Mouse (Mus musculus) thymus, adult 2 months (tissue): ENCODE measurements around the gene Terb1.

Experiments used
- CTCF ChIP-seq: fragments of 200-500 bp; IDR thresholded peaks from 2 replicates; pipeline ENCODE4 v1.5.1; 2012; ENCODE audit warnings: mild to moderate bottlenecking, control low read depth, low read length, moderate library complexity, borderline replicate concordance; ENCODE audit not compliant: control insufficient read depth, poor library complexity, insufficient read depth; ENCODE audit errors: extremely low read depth
- POLR2A ChIP-seq: fragments of 200-500 bp; IDR thresholded peaks from 2 replicates; pipeline ENCODE4 v1.6.1; 2012; ENCODE audit warnings: mild to moderate bottlenecking, low read length, control low read depth, moderate library complexity; ENCODE audit not compliant: control insufficient read depth, poor library complexity, insufficient read depth; ENCODE audit errors: extremely low read depth

DNA sequence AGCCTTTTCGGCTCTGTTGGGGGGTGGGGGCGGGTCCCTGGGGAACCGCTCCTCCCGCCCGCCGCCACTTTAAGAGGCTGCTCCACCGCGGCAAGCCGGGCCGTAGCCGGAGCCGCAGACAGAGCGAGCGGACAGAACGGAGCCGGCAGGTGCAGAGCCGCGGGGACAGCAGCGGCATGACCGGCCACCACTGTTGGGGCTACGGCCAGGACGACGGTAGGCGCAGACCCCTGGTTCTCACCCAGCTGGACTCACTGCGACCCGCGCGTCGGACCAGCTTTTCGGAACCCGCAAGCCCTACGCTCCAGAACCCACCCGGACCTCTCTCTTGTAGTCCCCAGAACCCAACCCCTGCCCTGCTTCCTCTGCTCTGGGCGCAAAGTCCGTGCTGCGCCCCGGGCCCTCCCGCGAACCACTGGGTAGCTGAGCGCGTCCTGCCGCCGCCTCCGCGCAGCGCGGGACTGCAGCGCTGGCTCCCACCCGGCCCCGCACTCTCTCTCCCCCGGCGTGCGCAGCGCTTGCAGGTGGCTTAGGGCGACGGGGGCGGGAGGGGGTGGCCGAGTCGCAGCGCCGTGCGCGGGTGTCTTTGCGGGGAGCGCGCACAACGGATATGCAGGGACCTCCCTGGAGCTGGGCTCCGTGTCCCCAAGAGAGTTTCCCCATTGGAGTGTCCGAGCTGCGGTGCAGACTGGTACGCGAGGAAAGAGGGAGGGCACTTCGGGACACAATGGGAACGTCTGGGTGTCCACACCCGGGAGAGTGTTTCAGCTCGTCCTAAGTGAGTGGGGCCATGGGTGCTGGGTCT lies 31.2 kb upstream of the Terb1 start:
- TF ChIP-seq POLR2A (no peak), CTCF (no peak; the same call in 1 of the 2 replicates)
